Mouse (Mus musculus): ENCODE results near the gene A830031A19Rik.

A830031A19Rik gene

DNA sequence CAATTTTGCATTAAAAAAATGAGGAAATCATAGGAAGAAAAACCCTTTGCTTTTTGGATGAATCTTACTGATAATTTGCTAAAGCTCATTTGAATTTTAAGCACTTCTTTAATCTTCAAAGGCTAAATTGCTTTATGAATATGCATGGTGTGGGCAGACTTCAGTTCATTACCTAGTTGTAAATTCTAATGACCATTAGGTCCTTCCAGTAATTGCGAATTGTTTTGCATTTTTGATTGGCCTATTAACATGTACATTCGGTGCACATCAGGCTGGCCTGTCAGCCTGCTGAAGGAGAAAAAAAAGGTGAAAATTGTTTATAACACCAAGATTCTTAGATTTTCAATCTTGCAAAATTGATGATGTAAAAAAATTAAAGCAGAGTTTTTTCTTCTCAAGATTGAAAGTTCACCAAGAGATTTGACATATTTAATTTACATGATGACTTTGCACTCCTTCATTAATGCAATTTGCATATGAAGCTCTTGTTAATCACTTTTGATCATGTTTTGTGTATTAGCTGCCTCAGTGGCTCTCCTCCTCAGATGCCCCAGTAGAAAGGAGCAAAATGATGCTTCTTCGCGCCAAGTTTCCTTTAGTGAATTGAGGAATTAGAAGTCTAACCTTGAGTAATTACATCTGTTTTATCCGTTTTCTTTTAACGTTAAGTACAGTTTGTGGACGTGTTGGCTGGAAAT, 21.0 kb upstream of the A830031A19Rik start:
- no peak for DNase-seq (ENCODE audit: low spot score in 2 of 2)

DNA sequence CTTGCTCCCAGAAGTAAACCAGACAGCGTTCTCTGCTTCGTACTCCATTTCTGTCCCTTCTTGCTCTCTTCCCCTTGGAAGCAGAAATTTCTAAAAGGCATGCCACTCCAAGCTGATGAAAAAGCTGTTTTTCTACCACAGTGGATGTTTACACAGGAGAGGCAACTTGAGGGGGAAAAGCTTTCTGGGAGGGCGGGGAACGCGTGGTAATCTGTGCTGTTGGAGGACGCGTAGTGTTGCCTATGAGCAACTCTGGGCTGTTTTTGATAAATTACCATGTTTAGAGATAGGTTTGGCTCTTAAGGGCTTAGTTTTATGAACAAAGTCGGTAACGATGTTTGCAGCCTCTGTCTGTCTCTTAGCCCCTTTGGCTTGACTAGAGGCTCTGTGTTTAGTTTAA, 20.4 kb upstream of the A830031A19Rik start:
- DNase-seq (ENCODE audit: low spot score in 2 of 2), result no peak

DNA sequence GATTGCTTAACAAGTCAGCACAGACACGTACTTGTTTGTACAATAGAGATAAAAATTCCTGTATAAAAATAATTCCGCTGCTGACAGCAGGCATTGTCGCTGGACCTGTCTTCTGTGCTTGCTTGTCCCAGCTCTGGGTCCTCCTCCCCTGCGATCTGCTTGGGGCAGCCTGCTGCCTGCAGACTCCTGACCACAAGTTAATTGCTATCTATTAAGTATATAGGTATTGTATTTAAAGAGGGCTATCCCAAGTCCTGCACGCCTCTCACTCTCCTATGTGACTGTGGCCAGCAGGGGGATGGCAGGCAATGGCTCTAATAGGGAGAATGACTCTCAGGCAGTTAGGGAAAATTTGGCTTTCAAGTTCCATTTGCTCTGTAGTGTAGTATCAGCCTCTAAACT, 19.2 kb upstream of the A830031A19Rik start:
- no peak for DNase-seq (ENCODE audit: low spot score in 2 of 2)

DNA sequence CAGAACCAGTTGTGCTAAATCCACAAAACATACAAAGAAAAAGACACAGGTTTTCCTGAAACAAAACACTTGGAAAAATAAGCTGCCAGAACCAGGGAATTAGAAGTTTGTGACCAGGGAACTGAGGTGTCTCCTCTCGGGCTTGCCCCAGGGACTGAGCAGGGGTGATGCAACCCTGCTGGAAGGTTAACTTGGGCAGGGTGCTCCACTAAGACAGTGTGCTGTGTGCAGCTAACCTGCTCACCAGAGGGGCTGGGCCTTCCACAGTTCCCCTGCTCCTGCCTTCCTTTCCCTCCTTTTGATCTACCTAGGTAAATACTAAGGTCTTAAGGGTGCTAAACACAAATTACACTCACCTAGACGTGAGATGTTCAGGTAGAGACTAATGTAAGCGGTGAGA, 17.8 kb upstream of the A830031A19Rik start:
- DNase-seq (ENCODE audit: low spot score in 2 of 2), result no peak

DNA sequence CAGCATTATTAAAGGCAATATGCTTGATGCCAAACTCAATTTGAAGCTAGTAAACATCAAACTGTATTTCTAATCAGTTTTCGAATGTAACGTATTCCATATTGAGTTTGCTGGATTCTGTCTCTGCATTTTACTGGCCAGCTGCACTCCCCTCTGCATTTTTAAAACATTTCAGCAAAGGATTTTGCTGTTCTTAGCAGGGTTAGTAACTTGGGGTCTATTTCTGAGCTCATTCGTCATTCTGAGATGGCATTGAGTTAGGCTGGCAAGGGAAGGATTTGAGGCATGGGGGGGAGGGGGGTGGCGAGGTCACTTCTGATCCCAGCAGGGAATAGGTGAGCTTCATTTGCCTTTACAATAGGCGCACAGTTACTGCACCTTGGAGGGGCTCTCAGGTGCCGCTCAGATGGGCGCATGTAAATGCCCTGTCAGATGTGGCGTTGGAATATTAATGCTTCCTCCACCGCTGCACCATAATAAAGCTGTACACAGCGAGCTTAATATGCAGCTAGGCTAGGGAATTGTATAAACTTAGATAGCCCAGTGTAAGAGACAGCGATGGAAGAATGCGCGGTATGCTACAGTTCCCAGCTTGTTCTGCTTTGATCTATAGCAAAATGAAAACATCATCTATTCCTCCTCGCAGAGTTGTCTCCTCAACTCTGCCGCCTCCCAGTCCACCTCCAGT, 16.7 kb upstream of the A830031A19Rik start:
- DNase-seq (ENCODE audit: low spot score in 2 of 2), result no peak

DNA sequence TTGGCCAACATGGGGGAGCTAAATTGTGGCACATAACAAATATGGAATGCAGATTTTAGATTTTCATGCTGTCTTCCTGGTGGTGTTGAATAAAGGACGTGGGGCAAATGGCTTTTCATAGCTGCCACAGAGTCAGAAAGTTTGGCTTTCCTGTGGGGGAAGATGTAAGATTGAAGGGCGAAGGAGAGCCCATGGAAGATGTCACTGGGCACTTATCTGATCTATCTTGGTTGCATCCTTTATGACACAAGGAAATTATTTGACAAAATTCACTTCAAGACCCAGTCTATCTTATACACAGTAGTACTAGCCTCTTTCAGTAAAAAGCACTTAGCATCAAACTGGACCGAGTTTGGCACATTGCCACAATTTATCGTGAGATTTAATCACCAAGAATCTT, 15.6 kb upstream of the A830031A19Rik start:
- DNase-seq (ENCODE audit: low spot score in 2 of 2), result no peak

DNA sequence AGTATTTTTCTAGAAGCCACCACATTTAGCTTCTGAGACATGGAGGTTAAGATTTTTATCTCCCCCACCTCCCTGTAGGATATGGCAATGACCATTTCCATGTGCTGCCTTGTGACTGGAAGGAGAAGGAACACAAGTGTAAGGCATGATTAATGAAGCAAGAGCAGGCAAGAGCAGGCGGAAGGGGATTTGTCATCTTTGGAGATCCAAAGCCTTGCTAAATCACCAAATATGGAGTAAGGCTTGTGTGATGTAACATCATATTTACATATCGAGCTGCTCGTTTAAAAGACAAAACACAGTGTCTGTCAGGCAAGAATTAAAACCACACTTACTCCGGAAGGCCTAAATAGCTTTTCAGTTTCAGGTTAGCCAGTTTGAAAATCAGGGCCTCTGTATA, 12.2 kb upstream of the A830031A19Rik start:
- no peak for DNase-seq (ENCODE audit: low spot score in 2 of 2)

DNA sequence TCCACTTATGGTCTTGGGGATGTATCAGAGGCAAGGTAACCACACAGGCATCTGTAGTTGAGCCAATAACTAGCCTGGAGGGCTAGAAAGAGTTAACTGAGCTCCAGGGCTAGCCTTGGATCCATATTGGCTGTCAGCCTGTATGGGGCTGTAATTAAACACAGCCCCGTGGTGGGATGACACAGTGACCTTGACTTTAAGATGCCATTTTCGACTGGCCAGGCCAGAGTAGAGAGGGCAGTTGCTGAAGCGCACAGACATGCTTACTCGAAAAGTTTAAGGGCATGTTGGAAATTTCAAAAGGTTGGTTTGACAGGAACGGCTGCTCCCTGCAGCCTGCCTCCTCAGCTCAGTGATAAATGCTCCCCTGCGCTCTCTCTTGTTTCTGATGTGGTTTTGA, 11.1 kb upstream of the A830031A19Rik start:
- DNase-seq (ENCODE audit: low spot score in 2 of 2), result no peak

DNA sequence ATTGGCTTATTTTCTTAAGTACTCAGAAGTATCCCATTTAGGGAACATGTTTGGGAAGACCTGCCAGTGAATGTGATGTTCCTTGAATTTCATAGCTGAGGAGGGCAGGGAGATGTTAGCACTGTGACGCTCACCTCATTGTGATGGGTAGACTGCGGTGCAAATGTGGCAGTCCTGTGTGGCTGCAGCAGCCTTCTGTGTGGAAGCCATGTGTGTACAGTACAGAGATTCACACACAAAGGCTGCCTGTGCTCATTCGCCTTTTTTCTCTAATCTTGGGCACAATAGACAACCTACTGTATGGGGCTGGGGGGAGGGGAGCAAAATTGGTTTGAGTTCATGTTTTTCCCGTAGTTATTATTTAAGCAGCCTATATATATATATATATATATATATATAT, 9.7 kb upstream of the A830031A19Rik start:
- no peak for DNase-seq (ENCODE audit: low spot score in 2 of 2)

DNA sequence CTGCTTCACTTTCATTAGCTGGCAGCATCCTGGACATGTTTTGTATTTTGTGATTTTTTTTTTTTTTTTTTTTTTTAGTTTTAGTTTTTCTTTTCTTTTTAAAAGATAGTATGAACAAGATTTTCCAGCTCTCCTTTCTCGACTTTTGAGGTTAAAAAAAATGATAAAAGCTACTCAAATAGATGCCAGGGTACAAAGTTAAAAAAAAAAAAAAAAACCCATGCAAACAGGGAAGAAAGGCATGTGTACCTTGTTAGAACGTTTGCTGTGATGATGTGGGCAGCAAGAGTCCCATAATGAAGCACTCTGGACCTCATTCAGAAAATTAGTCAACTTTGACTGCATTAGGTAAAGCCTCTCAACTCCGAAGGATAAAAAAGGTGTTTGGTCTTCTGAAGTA, 9.2 kb upstream of the A830031A19Rik start:
- DNase-seq (ENCODE audit: low spot score in 2 of 2), result no peak

DNA sequence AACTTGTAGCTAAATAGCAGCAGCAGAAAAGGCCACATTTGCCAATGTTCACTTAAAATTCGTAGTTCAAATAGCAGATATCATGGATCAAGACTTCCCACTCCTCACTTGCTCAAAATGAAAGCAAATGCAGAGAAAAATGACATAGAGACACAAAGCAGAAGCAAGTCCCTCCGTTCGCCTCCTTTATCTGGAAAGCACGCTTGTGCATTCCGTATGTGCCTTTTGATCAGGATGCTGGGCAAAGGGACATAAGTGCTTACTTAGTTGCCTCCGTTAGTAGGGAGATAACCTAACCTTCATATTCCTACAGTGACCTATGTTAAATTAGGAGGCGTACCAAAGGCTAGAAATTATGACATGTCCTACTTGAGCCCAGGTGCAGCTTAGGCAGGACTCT, 8.6 kb upstream of the A830031A19Rik start:
- DNase-seq (ENCODE audit: low spot score in 2 of 2), result no peak

DNA sequence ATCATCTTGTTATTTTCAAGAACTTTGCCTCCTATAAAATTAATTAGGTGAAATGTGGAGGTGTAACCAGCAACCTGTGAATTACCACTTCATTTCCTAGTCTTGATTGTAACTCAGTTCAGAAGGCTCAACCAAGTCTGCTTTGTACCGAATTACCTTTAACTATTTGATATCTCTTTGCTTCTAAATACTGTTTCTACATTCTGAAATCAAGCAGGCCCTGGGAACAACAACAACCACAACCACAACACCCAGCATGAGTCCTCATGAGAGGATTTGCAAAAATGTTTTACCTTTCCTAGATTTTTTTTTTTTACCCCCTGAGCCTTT, 8.2 kb upstream of the A830031A19Rik start:
- no peak for DNase-seq (ENCODE audit: low spot score in 2 of 2)

DNA sequence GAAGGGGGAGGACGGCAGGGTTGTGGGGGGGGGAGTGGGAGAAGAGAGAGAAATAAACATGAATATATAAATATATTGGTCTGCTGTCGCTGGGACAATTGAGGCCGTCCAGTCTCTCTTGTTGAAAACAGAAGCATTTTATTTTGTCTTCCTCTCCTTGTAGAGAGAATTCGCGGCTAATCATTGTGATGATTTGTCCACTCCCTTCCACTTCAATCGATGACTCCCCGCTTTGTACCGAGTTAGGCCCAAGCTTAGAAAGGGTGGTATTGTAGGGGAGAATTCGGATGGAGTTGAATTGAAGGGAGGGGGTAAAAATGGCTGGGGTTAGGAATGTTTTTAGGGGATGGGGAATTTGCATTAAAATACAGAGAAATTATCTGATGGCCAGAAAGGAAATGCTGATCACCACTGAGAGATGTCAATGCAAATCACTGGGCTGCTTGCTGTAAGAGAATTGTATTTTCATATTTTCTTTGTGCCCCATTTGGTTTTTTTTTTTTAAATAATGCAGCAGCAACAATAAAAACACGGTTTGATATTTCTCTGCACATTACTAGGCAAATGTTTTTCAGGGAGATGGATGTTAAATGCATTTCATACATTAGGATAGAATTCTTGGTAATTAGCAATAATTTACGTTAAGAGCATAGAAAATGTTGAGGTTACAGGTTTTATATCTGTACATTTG, 7.7 kb upstream of the A830031A19Rik start:
- DNase-seq (ENCODE audit: low spot score in 2 of 2), result no peak

DNA sequence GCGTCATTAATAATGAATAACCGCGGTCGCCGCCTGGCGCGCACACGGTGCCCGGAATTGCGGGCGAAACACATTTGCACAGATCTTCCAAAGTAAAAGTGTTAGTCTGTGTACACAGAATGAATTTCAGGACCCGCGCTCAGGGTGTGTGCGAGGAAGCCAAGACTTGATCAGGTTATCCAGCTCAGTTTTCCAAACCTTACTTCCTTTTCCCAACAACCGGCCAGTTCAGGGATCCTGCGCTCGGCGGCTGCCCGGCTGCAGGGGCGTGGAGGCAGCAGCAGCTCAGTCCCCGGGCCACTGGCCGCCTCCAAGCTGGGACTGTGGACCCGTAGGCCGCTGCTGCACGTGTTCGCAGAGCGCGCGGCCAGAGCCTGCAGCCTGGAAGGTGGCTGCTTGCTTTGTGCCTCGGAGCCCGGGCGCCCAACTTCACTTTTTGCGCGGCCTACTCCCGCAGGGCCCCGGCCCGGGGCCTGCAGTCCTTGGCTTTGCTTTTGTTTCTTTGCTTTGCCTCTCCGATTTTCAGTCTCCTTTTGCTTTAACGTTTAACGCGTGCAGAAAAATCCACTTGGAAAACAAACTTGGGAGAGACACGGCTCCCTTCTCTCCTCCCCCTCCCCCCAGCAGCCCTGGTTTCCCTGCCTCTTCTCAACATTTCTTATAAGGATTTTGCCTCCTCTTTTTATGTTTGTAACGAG, 7.0 kb upstream of the A830031A19Rik start:
- peak in 1 of 2 experiments; percentile 53 for DNase-seq (ENCODE audit: low spot score in 2 of 2)

DNA sequence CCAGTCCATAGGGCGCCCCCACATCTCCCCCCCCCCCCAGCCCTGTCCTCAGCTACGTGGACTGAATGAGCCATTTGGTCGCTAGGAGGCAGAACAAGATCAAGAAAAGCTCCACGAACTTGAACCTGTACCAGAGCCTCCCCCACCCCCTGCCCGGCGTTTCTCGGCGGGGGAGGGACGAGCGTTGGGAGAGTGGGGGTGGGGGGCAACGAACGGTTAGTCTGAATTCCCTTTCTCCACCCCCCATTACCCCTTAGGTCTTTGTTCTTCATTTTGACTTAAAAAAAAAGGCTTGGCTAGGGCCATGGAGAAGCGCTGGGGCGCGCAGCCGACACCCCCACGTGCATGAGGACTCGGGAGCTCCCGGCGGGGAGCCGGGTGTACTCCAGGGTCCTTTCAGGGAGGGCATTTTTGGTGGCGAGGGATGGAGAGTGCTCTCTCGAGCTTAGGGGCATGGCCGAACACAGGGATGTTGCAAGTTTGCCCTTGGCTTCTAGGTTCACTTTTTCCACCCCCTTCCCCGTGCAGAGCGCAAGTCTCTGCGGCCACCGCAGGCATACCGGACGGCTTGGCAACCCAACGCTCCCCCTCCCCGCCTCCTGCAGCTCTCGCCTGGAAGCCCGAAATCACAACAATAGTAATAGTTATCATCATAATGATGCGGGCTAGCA, 6.3 kb upstream of the A830031A19Rik start:
- peak; percentile 63 to 72 for DNase-seq (ENCODE audit: low spot score in 2 of 2)

DNA sequence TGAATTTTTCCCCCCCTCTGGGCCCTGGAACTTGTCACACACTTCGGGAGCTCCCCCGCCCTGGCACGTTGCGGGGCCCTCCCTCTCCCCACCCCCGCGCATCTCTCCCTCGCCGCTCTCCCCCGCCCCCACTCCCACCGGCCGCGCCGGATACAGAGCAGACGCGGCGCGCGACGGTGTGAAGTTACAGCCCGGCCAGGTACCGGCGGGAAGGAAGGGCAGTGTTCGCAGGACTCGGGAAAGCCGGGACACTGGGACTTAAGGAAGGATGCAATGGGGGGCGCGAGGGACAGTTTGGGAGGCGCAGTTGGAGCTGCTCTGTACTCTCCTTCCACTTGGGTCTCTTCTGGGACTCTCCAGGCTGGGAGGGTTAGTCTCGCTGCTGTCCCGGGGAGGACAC, 5.7 kb upstream of the A830031A19Rik start:
- peak; percentile 51 to 66 for DNase-seq (ENCODE audit: low spot score in 2 of 2)

DNA sequence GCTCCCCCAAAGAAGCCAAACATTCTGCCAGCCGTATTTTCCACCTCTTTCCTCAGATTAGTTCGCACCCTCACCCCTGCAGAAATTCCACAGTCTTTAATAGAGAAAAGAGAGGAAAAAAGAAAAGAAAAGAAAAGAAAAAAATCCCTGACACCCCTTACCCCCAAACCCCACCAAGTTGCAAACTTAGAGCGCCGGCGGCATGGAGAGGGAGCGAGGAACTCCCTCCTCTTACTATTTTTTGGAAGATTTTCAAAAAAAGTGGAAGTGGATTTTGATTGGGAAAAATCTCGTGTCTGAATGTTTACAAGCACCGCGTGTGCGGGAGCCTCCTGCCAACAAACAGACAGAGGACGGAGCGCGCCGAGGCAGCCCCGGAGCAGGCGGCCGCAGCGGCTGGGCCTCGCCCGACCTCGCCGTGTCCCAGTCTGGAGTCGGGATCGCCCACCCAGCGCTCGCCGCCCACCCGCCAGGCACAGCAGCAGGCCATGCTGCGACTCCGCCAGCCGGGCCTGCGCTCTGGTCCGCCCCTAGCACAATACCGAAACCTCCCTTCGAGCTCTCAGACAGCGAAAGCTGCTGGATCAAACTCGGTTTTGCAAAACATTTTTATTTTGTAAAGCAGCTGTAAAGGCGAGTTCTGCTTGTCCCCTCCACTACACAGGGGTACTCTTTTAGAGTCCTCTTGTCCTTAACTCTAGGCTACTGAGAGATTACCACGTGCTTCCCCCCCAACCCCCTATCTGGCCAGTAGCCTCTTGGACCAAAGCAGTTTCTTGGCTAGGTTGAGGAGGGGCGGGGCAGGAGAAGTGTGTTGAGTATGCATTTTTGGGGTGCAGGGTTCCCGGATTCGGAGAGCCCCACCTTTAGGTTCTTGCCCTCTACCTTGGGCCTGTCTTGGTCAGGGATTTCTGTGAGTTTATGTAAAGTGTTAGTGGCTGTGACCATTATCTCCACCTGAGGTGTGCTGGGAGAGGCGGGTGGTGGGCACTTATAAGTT, 4.8 kb upstream of the A830031A19Rik start:
- peak in 1 of 2 experiments; percentile 61 for DNase-seq (ENCODE audit: low spot score in 2 of 2)

DNA sequence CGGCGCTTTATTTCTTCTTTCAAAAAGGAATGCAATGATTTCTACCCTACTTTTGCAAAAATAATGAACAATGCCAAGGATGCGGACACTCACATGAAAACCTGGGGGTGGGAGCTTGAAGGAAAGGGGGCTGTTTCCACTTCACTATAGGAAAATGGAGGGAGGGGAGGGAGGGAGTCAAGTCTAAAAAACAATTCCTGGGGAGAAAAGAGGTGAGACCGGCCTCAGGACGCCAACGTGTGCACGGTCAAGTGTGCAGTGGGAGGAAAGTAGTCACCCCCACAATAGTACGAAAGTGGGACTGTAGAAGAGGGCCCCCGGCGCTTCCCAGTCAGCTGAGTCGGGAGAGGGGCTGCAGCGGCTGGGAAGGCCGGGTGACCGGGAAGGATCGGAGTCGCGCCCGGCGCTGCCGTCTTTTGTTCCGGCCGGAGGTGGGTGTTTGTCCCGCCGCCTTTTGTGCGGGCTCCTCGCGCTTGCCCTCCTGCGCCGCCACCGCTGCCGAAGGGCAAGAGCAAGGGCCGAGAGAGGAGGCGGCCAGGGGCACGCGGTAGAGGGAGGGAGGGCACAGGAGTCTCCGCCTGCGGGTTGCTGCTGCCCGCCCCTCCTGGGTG, 4.0 kb upstream of the A830031A19Rik start:
- DNase-seq (ENCODE audit: low spot score in 2 of 2), result no peak

DNA sequence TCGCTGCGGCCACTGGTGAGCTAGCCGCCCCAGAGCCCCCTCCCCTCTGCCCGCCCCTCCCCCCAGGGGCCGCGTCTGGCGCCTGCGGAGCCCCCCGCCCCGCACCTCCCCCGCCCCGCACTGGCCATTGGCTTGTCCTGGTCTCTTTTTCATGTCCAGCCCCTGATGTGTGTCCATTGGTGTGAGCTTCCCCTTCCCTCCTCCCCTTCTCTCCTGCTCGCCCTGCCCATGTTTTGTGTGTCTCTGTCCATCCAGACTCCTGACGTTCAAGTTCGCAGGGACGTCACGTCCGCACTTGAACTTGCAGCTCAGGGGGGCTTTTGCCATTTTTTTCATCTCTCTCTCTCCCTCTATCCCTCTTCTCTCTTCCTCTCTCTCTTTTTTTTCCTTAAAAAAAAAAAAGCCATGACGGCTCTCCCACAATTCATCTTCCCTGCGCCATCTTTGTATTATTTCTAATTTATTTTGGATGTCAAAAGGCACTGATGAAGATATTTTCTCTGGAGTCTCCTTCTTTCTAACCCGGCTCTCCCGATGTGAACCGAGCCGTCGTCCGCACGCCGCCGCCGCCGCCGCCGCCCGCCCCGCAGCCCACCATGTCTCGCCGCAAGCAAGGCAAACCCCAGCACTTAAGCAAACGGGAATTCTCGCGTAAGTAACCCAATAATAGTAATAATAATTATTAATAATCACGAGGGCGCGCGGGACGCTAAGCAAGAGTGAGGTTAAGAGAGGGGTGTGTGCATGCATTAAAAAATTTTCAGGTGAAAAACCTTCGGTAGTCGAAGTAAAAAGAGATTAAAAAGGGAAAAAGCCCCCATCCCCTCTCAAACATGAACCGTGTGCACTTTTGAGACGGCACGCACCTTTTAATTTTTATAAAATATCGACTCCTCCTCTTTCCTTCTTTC, 3.2 kb upstream of the A830031A19Rik start, which contains the start of gene Bcl11a:
TSS of gene Bcl11a (plus strand) at position 262 of the 911 bp plus-strand sequence.
- DNase-seq (ENCODE audit: low spot score in 2 of 2), result peak; percentile 58 to 64
